Mouse (Mus musculus) liver, embryonic 18 days (tissue): Measurements from ENCODE around the gene 4930433I11Rik. TPM values are rescaled to one million over a fixed set of nuclear protein-coding genes. Genes with fewer than 3 reads are reported as not detected.

ENCODE experiments used
- polyA plus RNA-seq: library from polyadenylated mRNA; depleted of rRNA; stranded (reverse); fragments of >200 nt; gene quantifications from 2 replicates; pipeline ENCODE4 v1.2.3, GENCODE M21; 2012; rRNA removed

4930433I11Rik gene
- polyA plus RNA-seq: not detected in 2 replicates

GRCm38 (mm10) chr7:40987243-40987642, at the start of gene 4930433I11Rik:
4930433I11Rik (plus strand) TSS chr7:40987543.

GRCm38 (mm10) chr7:41032419-41032818, 45.1 kb downstream of the 4930433I11Rik start, which contains the start of gene Gm4884:
Gm4884 (plus strand) TSS chr7:41032719.

Other genes with a start within 250 kb of the 4930433I11Rik start
- gene Vstm2b, start 89.2 kb upstream of the 4930433I11Rik start, polyA plus RNA-seq: 0.01 and 0.16 TPM in 2 replicates
- not detected in 2 replicates for gene Gm4884, start 45.2 kb downstream of the 4930433I11Rik start, polyA plus RNA-seq
- gene Gm5592, start 166.3 kb downstream of the 4930433I11Rik start, polyA plus RNA-seq: not detected in 2 replicates